Mouse (Mus musculus) heart, embryonic 10.5 days (tissue): Measurements from ENCODE around the gene Dennd5a. TPM values are rescaled to one million over a fixed set of nuclear protein-coding genes. Genes with fewer than 3 reads are reported as not detected.

Source experiments
- DNase-seq: peaks from one replicate; pipeline ENCODE4 v3.0.0-alpha.2; 2017; ENCODE audit warnings: low spot score
- H3K27ac ChIP-seq: fragments of 300-500 bp; sonication (generic); 2 replicates; pipeline ENCODE4 v1.5.1; 2016; ENCODE audit warnings: mild to moderate bottlenecking
- H3K27me3 ChIP-seq: fragments of 300-500 bp; sonication (generic); 2 replicates; pipeline ENCODE4 v1.6.1; 2016; ENCODE audit warnings: mild to moderate bottlenecking; ENCODE audit not compliant: poor library complexity, insufficient read depth, severe bottlenecking
- H3K36me3 ChIP-seq: fragments of 300-500 bp; sonication (generic); 2 replicates; pipeline ENCODE4 v1.6.1; 2016; ENCODE audit warnings: mild to moderate bottlenecking, moderate library complexity
- H3K4me1 ChIP-seq: fragments of 300-500 bp; sonication (generic); 2 replicates; pipeline ENCODE4 v1.6.1; 2016; ENCODE audit warnings: mild to moderate bottlenecking
- H3K4me3 ChIP-seq: fragments of 300-500 bp; sonication (generic); 2 replicates; pipeline ENCODE4 v1.5.1; 2016; ENCODE audit warnings: mild to moderate bottlenecking, moderate library complexity
- H3K9me3 ChIP-seq: fragments of 300-500 bp; sonication (generic); 2 replicates; pipeline ENCODE4 v1.6.1; 2016; ENCODE audit warnings: mild to moderate bottlenecking, moderate library complexity
- WGBS: fragments of 180-500 bp; shearing (Covaris S2); methylation state at CpG from one replicate; pipeline ENCODE4 v1.1.7; 2016; 5-methylcytosine and 5-hydroxymethylcytosine counted together
- polyA plus RNA-seq: library from polyadenylated mRNA; unstranded; fragments of >200 nt; fragmentation: Nextera tagmentation; extraction: Ambion mirVana; gene quantifications from 2 replicates; pipeline ENCODE4 v1.2.1, GENCODE M21; 2016

Dennd5a gene
- polyA plus RNA-seq, 1 experiment from 2014 or later, result 28.4 TPM

DNA sequence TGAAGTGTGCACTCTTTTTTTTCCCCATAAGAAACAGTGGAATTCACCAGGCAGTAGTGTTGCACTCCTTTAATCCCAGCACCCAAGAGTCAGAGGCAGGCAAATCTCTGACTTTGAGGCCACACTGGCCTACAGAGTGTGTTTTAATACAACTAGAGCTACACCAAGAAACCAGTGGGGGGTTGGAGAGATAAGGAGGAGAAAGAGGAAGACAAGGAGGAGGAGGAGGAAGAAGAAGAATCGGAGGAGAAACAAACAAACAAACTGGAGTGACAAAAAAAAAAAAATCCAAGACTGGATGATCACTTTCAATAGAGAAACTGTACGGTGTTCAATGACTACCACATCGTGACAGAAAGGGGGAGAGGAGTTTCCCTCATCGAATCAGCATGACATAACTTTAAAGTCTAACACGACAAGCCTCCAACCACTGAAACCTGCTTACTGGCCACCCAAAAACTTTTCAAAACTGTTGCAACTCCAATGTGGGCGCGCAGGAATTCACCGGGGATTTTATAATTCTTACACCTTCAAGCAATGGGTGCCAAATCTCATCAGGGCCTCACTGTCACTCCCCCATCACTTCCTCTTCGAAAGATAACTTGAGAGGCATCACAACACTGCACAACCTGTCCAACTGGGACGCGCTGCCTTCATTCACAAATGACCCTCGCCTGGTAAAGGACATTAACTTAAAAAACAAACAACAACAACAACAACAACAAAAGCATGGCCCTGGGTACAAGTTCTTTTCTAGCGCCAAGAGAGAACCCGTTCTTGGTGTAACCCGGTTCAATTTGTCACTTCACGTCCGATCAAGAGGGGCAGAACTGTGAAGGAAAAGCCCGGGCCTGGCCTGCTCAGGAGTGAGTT lies 1.2 kb downstream of the Dennd5a start:
- no peak for DNase-seq
- Histone ChIP-seq H3K27ac (peak overlapping the region; percentile 97), H3K9me3 (no peaks in the 10 kb centered on the region), H3K4me1 (peaks cover 39% of the 10 kb centered on the region), H3K36me3 (no peaks in the 10 kb centered on the region), H3K4me3 (peak overlapping the region; percentile 86), H3K27me3 (no peaks in the 10 kb centered on the region)
- WGBS, result 6% methylated on average over 18 of the region's 18 CpGs

DNA sequence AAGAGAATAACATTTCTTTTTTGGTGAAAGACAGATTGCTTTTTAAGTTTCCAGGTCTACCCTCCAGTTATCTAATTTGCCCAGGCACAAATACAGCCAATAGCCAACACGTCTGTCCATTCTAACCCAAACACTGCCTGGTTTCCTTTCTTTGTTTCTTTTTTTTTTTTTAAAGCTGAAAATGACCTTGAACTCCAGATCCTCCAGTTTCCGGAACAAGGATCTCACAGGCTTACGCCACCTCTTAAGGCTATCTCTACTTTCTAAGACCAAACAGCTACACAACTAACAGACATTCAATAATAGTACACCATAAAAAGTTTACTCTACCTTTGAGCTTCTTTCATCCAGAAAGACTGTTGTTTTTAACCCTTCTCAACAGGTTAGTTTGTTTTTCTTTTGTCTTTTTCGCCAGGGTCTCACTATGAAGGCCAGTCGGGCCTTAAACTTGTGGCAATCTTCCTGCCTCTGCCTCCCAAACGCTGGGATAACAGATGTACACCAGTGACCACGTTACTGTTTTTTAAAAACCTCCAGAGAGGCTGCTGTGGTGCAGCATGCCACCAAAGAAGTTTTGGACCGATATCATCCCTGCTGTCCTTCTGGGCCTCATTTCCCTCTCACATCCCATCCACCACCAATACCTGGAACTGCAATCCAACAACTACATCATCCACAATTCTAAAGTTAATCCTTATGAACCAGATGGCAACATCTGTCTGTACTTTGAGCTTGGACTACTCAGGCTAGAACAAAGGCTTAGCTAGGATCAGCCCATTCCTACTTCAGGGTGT lies 2.1 kb downstream of the Dennd5a start:
- DNase-seq, result no peak
- no peaks in the 10 kb centered on the region for H3K27me3 ChIP-seq
- peaks cover 39% of the 10 kb centered on the region for H3K4me1 ChIP-seq
- peak overlapping the region; percentile 86 for H3K4me3 ChIP-seq
- WGBS, result 66% methylated on average over 8 of the region's 8 CpGs
- no peaks in the 10 kb centered on the region for H3K36me3 ChIP-seq
- H3K27ac ChIP-seq, result 0 out of 2 replicates have a peak overlapping the region, but pooled peaks have one; percentile 17
- H3K9me3 ChIP-seq, result no peaks in the 10 kb centered on the region

DNA sequence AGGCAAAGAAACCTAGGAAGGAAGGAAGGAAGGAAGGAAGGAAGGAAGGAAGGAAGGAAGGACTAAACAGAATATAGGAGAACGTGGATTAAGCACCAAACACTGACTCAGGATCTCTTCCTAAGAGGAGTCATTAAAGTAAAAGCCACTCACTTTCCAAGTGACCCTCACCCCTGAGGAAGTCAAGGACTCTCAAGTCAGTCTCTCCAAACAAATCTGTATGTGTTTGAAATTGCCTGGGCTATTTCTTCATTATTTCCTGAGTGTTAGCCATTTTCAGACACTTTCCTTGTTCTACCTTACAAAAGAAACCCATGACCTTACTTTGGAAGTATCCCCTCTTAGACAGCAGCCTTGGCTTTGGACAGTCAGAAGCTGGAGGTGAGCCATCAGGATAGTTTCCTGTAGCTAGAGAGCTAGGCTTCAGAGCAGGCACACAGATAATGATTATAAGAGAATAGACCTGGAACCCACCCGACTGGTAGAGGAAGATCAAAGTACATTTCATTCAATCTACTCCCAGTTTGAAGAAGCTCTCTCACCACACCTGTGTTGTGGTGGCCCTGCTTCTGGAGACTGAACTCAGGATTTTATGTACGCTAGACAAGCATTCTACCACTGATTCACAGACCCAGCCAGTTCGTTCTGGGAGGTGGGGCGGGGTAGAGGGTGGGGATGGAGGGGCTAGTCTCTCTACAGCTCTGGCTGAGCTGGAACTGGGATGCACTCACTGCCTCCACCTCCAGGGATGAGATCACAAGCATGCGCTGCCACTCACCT lies 5.5 kb downstream of the Dennd5a start:
- Histone ChIP-seq H3K36me3 (no peaks in the 10 kb centered on the region), H3K27me3 (no peaks in the 10 kb centered on the region), H3K4me1 (peaks cover 30% of the 10 kb centered on the region), H3K4me3 (no peak overlapping the region), H3K27ac (no peak overlapping the region), H3K9me3 (no peaks in the 10 kb centered on the region)
- WGBS, result 62% methylated on average over 6 of the region's 6 CpGs
- DNase-seq, result no peak

DNA sequence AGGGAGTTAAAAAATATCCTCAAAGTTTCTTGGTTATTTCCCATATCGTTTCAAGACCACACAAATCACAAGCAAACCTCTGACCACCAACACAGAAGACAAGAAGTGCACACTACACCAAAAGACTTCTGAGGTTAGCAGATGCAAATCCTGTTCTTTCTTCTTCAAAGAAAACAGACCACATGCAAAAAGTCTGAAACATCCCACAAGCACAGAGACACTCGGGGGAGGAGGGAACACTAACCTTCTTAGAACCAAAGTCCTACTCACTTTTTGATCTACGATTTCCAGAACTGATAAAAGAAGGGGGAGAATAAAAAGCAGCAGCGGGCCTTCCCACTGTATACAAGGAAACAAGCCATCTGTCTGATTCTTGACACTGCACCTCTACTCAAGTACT lies 9.0 kb downstream of the Dennd5a start:
- Histone ChIP-seq H3K36me3 (no peaks in the 10 kb centered on the region), H3K9me3 (no peaks in the 10 kb centered on the region), H3K4me1 (peaks cover 15% of the 10 kb centered on the region), H3K27me3 (no peaks in the 10 kb centered on the region), H3K4me3 (no peak overlapping the region), H3K27ac (no peak overlapping the region)
- 79% methylated on average over 4 of the region's 4 CpGs for WGBS
- no peak for DNase-seq

DNA sequence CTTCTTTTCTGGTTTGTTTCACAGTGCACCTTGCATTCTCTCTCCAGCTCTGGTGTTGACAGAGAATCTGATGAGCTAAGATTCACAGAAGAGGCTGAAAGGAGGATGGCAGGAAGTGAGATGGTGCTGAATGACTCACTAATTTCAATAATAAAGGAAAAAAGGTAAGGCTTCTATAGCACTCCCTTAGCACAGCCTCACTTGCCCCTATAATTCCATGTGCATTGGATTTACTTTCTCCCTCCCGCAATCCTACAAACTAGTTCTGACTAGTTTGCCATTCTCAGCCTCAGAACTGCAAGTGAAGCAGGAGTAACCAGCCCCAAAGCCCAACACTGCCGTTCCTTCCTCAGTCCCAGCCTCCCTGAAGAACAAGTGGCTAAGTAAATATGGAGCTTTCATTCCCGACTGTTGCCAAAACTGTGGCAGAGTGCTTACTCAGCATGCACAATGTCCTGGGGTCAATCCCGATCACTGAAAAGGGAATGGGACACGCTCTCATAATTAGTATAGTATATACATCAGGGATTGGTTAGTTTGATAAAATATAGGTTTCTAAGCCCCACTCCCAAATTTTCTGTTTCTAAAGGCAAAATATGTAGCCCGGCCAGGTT lies 15.7 kb downstream of the Dennd5a start:
- Histone ChIP-seq H3K9me3 (no peaks in the 10 kb centered on the region), H3K4me1 (peaks cover 19% of the 10 kb centered on the region; the same call in 1 of the 2 replicates), H3K36me3 (peaks cover 2% of the 10 kb centered on the region; the same call in 1 of the 2 replicates), H3K4me3 (no peak overlapping the region), H3K27me3 (no peaks in the 10 kb centered on the region), H3K27ac (peak overlapping the region; percentile 22; the same call in 1 of the 2 replicates)
- whole genome bisulfite sequencing, result 53% methylated on average over 6 of the region's 6 CpGs
- no peak for DNase-seq

DNA sequence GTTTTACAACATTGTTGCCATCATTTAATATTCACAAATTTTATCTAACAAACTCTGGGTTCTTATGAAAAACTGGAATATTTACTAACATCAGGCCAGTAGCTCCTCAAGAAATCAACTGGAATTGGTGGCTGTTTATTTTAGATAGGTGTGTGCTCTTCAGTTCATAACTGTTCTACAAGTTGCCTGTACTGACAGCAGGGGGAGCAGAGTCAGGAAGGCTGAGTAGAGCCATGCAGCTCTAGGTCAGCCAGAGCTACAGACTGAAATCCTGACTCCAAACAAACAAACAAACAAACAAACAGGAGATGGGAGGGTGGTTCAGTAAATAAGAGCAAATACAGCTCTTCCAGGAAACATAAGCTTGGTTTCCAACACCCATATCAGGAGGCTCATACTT lies 30.6 kb downstream of the Dennd5a start:
- no peak for DNase-seq
- no peak overlapping the region for H3K4me3 ChIP-seq
- no peak overlapping the region for H3K27ac ChIP-seq
- H3K36me3 ChIP-seq, result peaks cover 67% of the 10 kb centered on the region
- no peaks in the 10 kb centered on the region for H3K27me3 ChIP-seq
- H3K4me1 ChIP-seq, result peaks cover 5% of the 10 kb centered on the region; the same call in 1 of the 2 replicates
- no peaks in the 10 kb centered on the region for H3K9me3 ChIP-seq

DNA sequence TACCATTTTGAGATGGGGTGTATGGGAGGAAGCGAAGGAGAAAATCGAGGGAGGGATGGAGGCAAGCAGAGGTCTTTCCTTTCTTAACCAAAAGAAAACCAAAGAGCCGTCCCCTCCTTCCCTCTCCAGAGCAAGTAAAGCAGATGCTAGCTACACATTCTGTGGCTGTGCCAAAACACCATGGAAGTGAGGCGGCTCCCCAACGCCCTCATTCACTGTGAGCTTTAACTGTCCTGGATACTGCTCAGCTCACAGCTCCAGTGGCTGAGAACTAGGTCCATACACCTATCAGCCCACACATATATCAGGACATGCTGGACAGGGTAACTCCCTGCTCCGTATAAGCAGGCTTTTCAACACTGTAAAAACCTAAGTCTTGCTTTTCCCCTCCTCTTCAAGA lies 31.9 kb downstream of the Dennd5a start:
- H3K4me1 ChIP-seq, result peaks cover 5% of the 10 kb centered on the region; the same call in 1 of the 2 replicates
- no peak overlapping the region for H3K4me3 ChIP-seq
- no peaks in the 10 kb centered on the region for H3K27me3 ChIP-seq
- 90% methylated on average over 6 of the region's 6 CpGs for WGBS
- no peaks in the 10 kb centered on the region for H3K9me3 ChIP-seq
- H3K27ac ChIP-seq, result no peak overlapping the region
- H3K36me3 ChIP-seq, result peaks cover 61% of the 10 kb centered on the region
- DNase-seq, result no peak

DNA sequence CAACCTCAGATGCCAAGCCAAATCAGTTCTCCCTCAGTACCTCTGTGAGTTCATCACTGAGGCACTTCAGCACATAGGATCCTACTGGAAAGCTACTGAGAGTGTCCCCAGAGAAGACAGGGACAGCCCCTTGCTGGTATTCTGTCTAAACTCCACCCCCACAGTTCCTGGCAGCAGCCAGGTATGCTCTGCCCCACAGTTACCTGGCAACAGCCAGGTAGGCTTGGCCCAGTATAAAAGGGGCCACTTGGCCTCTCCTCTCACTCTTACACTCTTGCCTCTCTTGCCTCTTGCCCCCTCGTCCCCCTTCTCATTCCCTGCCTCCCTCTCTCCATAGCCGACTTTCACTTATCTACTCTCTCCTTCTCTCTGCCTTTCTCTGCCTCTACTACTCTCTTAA lies 35.3 kb downstream of the Dennd5a start:
- WGBS, result 73% methylated on average over 2 of the region's 2 CpGs
- peaks cover 5% of the 10 kb centered on the region; the same call in 1 of the 2 replicates for H3K4me1 ChIP-seq
- H3K27me3 ChIP-seq, result no peaks in the 10 kb centered on the region
- H3K36me3 ChIP-seq, result peaks cover 57% of the 10 kb centered on the region
- no peak for DNase-seq
- H3K4me3 ChIP-seq, result no peak overlapping the region
- H3K27ac ChIP-seq, result no peak overlapping the region
- no peaks in the 10 kb centered on the region for H3K9me3 ChIP-seq

DNA sequence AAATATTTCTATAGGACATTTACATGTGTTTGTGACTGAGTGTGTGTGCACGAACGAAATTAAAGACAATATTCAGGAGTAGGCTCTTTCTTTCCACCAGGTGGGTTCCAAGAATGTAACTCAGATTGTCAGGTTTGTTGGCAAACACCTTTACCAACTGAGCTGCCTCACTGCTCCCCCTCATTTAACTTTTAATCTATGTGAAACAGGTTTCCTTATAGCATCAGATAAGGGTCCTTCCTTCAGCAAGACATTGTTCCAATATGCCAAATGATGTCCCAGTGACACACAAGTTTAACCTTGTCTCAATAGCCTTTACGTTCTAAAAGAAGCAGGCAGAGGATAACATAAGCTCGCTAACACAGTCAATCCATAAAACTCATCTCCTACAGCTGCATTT lies 37.4 kb downstream of the Dennd5a start:
- H3K36me3 ChIP-seq, result peaks cover 67% of the 10 kb centered on the region
- H3K9me3 ChIP-seq, result no peaks in the 10 kb centered on the region
- no peak overlapping the region for H3K4me3 ChIP-seq
- H3K27me3 ChIP-seq, result no peaks in the 10 kb centered on the region
- no peak for DNase-seq
- H3K4me1 ChIP-seq, result peaks cover 5% of the 10 kb centered on the region; the same call in 1 of the 2 replicates
- WGBS, result 87% methylated on average over 4 of the region's 4 CpGs
- no peak overlapping the region for H3K27ac ChIP-seq

DNA sequence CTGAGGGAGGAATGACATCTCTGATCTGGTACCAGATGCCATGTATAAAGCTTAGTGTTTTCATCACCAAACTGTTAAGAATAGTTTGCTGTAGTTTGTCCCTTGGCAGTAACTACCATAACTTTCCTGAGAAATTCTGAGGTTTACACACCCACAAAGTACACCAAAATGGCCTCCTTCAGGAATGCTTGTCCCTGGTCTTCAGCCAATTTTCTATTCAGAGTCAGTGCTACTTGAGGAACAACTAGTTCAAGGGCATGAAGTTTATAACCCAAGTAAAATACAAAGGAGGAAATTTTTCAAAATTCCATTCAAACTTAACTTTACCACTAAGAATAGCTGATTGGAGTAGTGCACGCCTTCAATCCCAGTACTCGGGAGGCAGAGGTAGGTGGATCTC lies 54.1 kb downstream of the Dennd5a start:
- H3K9me3 ChIP-seq, result no peaks in the 10 kb centered on the region
- WGBS, result 92% methylated on average over 2 of the region's 2 CpGs
- no peak overlapping the region for H3K27ac ChIP-seq
- H3K4me3 ChIP-seq, result no peak overlapping the region
- H3K36me3 ChIP-seq, result peaks cover 92% of the 10 kb centered on the region
- DNase-seq, result no peak
- no peaks in the 10 kb centered on the region for H3K27me3 ChIP-seq
- H3K4me1 ChIP-seq, result no peaks in the 10 kb centered on the region

DNA sequence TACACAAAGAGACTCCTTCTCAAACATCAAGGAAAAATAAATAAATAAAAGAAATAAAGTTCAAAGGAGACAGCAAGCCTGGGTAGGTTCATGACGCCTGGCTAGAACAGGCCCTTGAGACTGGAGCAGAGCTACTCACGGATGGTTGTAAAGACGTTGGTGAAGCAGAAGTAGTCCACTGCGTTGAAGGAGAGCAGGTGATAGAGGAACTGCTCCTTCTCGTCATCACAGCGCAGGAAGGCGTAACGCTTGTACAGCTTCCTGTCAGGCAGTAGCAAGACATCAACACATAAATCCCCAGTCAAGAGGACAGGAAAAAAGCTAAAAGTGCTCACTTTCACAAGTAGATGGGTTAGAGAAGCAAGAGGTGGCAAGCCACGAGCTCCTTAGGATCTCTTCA lies 59.3 kb downstream of the Dennd5a start:
- WGBS, result 82% methylated on average over 9 of the region's 9 CpGs

DNA sequence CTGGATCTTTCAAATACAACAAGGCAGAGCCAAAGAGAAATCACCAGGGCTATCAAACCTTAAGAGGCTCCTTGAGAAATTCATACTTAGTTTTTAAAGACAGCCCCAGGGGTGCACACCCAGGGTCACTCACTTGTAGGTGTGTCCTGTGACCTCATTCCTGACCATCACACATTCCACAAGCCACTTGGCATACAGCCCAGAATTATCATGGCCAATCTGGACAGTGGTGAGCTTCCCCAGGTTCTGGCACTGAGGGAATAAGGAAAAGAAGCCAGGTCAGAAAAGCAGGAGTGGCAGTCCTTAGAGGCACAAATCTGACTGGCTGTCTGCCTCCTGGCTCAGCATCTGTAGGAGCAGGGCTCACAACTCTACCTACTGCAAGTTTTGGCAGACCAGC lies 61.4 kb downstream of the Dennd5a start:
- DNase-seq, result no peak
- H3K4me3 ChIP-seq, result no peak overlapping the region
- H3K27ac ChIP-seq, result no peak overlapping the region
- H3K36me3 ChIP-seq, result peaks cover 98% of the 10 kb centered on the region
- no peaks in the 10 kb centered on the region for H3K9me3 ChIP-seq
- 0 out of 2 replicates have a peak, but pooled peaks cover 2% of the 10 kb centered on the region for H3K4me1 ChIP-seq
- no peaks in the 10 kb centered on the region for H3K27me3 ChIP-seq

More for the DNA sequence above, 59.3 kb downstream of the Dennd5a start:
- Histone ChIP-seq H3K27me3 (no peaks in the 10 kb centered on the region), H3K4me1 (0 out of 2 replicates have a peak, but pooled peaks cover 2% of the 10 kb centered on the region), H3K36me3 (peaks cover 98% of the 10 kb centered on the region), H3K27ac (no peak overlapping the region), H3K4me3 (no peak overlapping the region), H3K9me3 (no peaks in the 10 kb centered on the region)
- no peak for DNase-seq
